Mouse (Mus musculus): ENCODE measurements around the gene Stn1. TPM values are rescaled to one million over a fixed set of nuclear protein-coding genes. Genes with fewer than 3 reads are reported as not detected.
"Not testable (repeated sequence)": the region's sequence is repeated elsewhere in the genome, so short reads cannot be mapped to it uniquely, and the experiment has no call there.

Gene Stn1
- 10 to 100 TPM; 23.0 to 27.5 TPM for total RNA-seq (2021)
- long read RNA-seq, experiment 1, transcript Stn1-201 (10 exons, 1,992 nt), result major isoform, 8 of 17 reads
- long read RNA-seq, experiment 1, partial matches to known transcripts, result 5 of 17 reads
- long read RNA-seq, experiment 1, other reads (novel, unspliced or antisense), result 4 of 17 reads
- long read RNA-seq, experiment 2, transcript Stn1-201 (10 exons, 1,992 nt), result major isoform, 13 of 22 reads
- long read RNA-seq, experiment 2, partial matches to known transcripts, result 5 of 22 reads
- long read RNA-seq, experiment 2, other reads (novel, unspliced or antisense), result 3 of 22 reads

DNA sequence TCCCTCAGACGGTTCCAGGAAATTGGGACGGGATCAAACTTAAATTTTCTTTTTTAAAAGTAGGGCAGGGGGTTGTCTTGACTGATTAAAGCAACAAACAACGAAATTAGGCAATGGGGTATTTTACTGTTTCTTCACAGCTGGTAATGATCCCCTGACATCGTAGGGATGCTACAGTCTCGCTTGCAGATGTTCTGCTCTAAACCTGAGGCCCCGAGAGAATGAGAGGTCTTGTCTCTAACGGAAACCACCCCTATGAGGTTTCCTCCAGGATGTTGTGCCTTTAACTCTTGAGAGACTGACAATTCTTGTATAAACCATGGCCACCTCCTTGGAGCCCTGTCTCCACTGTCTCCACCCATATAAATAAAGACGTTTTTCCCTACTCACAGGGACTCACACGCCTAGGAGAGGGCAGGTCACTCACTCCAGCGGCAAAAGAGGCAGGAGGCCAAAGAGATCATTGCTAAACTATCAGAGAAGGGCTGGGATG lies at the start of gene Stn1:
Gene Stn1 (minus strand): TSS at position 208 of the 493 bp plus-strand sequence.
- no peak for DNase-seq (ENCODE audit: extremely low spot score in 1 of 2, low spot score in 2 of 2)
- Histone ChIP-seq H3K4me3 (peak within 1 kb of the TSS; percentile 63), H3K27ac (peak within 1 kb of the TSS; percentile 88)
- intact Hi-C loops (cut with DNase I), result loop anchor here (2.0 to 10.0 kb wide), 2 partner anchors 41 to 197 kb away; partner anchors contain the start of genes Sfr1 and Slk
- no peak for TF ChIP-seq CTCF (IDR thresholded peaks at IDR 0.05)

DNA sequence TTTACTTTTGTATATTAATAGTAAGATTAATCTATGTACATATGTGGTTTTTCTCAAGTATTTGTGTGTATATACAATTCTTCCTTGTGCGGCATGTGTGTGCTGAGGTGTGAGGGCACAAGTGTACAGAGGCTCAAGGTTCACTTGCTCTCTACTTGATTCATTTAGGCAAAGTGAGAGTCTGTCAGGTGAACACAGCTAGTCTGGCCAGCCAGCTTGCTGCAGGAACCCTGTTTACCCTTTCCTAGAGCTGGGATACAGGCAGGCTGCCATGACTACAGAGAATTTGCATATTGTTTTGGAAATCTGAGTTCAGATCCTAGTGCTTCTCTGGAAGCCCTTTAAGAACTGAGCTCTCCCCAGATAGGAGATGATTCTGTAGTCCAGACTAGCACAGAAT lies 49.7 kb upstream of the Stn1 start:
- TF ChIP-seq CTCF (IDR thresholded peaks at IDR 0.05), result no peak
- no peak for DNase-seq (ENCODE audit: extremely low spot score in 1 of 2, low spot score in 2 of 2)
- no peak overlapping the region for H3K27ac ChIP-seq
- intact Hi-C loops (cut with DNase I), result no loop called here
- no peak overlapping the region for H3K4me3 ChIP-seq

DNA sequence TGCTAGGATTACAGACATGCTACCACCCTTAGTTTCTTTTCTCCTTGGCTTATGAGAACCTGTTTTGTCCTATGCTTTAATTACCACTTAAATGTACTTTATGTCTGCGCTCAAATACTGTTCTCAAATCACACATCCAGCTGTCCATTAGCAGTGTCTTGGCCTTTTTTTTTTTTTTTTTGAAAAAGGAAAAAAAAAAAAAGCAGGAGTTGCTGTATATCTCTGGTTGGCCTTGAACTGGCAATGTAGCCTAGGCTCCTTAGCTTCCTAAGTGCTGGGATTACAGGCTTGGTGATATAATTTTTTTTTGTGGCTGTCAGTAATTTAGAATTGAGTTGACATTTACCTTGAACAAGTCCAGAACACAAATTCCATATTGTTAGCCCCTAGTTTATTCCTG lies 48.5 kb upstream of the Stn1 start:
- H3K27ac ChIP-seq, result no peak overlapping the region
- TF ChIP-seq CTCF (IDR thresholded peaks at IDR 0.05), result no peak
- no peak for DNase-seq (ENCODE audit: extremely low spot score in 1 of 2, low spot score in 2 of 2)
- intact Hi-C loops (cut with DNase I), result no loop called here
- H3K4me3 ChIP-seq, result no peak overlapping the region

DNA sequence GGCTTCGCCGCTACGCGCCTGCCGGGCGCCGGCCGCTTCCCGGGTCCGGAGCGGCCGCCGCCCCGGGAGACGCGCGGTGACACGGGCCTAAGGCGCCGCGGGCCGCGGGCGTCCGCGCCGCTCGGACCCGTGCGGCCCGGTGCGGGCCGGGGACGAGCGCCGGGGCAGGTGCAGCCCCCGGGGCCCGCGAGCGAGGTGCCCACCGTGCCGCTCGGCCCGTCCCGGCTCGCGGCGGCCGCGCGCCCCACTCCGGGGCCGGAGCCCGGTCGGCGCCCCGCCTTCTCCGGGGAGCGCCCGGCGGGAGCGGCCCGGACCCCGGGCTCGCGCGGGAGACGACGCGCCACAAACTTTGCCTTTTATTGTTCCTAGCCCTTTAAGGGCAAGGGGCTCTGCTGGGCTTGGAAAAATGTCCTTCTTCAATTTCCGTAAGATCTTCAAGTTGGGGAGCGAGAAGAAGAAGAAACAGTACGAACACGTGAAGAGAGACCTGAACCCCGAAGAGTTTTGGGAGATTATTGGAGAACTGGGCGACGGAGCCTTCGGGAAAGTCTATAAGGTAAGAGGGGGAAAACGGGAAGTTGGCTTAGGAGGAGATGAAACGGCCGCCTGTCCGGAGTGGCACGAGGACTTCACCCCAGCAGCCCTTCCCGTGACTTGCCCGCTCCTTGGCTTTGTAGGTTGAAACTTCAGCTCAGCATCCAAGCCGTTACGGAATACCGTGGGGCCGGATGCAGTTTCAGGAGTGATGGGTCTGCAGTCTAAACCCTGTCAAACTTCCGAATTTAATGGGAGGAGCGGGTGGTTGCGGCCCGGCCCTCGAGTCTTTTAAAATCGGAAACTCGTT lies 42.7 kb upstream of the Stn1 start:
- intact Hi-C loops (cut with DNase I), result loop anchor here (2.0 kb wide), 2 partner anchors 43 to 73 kb away; partner anchors contain the start of gene Stn1
- no peak for TF ChIP-seq CTCF (IDR thresholded peaks at IDR 0.05)
- Histone ChIP-seq H3K27ac (peak overlapping the region; percentile 63), H3K4me3 (peak overlapping the region; percentile 78)
- DNase-seq (ENCODE audit: extremely low spot score in 1 of 2, low spot score in 2 of 2), result no peak

DNA sequence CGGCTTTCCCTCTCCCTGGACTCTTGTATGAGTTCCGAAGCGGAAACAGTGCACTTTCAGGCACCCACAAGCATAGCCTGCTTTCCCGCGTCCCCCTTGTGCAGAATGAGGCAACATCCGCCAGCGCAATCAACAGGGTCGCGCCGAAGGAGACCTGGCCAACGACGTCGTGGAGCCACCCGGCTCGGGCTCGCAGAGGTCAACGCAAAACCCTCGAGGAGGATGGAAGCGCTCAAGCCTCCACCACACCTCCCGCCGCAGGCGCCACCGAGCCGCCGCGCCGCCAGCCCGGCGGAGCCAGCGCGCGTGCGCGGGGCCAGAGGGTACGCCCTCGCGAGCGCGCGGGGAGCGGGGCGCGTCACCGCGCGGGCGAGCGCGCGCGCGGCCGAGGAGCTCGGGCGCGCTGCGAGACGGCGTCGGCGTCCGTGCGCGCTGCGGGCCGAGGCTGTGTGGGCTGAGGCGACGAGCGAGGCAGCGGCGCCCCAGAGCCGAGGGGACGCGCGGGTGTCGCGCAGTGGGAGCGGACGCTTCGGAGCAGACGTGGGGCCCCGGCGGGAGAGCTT lies 42.0 kb upstream of the Stn1 start, which contains the start of gene Slk:
Gene Slk (plus strand): TSS at position 454 of the 563 bp plus-strand sequence.
- Histone ChIP-seq H3K27ac (peak within 1 kb of the TSS; percentile 86), H3K4me3 (peak within 1 kb of the TSS; percentile 78)
- no peak for TF ChIP-seq CTCF (IDR thresholded peaks at IDR 0.05)
- intact Hi-C loops (cut with DNase I), result loop anchor here (2.0 kb wide), 1 partner anchor 43 kb away; the partner anchor contains the start of gene Stn1
- DNase-seq (ENCODE audit: extremely low spot score in 1 of 2, low spot score in 2 of 2), result peak; percentile 80 to 84

DNA sequence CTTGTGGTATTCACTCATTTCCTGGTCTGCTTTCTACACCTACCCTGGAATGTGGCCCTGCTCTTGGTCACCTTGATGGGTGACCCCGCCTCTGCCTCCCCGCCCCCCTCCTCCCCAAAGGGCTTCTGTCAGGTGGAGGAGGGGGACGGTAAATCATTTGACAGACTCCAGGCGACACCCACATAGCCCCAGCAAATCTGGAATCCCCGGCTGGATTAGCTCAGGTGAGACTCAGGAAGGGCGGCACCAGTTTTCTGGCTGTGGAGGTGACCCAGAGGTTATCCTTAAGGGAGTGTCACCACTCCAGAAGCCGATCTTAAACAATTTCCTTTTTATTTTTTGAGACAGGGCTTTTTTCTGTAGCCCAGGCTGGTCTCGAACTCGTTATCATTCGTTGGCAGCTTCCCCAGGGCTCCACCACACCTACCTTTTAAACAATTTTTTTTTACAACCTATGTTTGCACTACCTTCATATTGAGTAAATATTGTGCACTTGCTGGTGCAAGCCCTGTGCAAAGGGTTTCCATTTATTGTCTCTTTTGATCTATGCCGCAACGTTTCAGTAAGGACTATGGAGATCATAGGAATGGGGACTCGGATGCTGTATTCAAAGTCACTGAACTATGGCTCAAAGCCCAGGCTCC lies 41.4 kb upstream of the Stn1 start:
- intact Hi-C loops (cut with DNase I), result loop anchor here (2.0 kb wide), 1 partner anchor 42 kb away; the partner anchor contains the start of gene Stn1

DNA sequence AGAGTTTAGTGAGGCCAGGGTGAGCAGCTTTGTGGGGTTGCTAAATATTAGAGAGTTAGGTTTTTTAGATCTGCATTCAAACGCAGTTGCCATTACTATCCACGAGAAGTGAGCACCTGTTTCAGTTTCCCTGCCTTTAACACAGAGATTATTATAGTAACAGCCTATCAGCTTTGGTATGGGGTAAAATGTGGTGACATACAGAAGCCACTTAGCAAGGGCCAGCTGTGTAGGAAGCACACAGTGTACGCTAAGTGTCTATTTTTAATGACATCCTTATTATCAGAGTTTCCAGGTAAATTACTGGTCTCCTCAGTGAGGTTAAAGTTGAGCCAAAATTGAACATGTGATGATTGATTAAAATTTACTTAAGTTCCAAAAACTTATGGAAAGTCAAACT lies 36.4 kb upstream of the Stn1 start:
- intact Hi-C loops (cut with DNase I), result no loop called here
- no peak for DNase-seq (ENCODE audit: extremely low spot score in 1 of 2, low spot score in 2 of 2)
- no peak for TF ChIP-seq CTCF (IDR thresholded peaks at IDR 0.05)
- Histone ChIP-seq H3K4me3 (no peak overlapping the region), H3K27ac (no peak overlapping the region)

More for the DNA sequence above, 41.4 kb upstream of the Stn1 start:
- peak overlapping the region; percentile 78 for H3K4me3 ChIP-seq
- peak overlapping the region; percentile 86 for H3K27ac ChIP-seq
- no peak for TF ChIP-seq CTCF (IDR thresholded peaks at IDR 0.05)
- DNase-seq (ENCODE audit: extremely low spot score in 1 of 2, low spot score in 2 of 2), result no peak

DNA sequence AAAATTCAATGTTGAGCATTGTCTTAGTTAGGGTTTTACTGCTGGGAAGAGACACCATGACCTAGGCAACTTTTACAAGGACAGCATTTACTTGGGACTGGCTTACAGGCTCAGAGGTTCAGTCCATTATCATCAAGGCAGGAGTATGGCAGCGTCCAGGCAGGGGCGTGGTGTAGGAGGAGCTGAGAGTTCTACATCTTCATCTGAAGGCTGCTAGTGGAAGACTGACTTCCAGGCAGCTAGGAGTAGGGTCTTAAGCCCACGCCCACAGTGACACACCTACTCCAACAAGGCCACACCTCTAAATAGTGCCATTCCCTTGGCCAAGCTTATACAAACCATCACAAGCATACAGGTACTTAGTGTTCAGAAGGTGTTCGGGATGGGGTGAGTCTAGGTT lies 34.7 kb upstream of the Stn1 start:
- DNase-seq (ENCODE audit: extremely low spot score in 1 of 2, low spot score in 2 of 2); intact Hi-C loops (cut with DNase I); H3K4me3 ChIP-seq; H3K27ac ChIP-seq: not testable (repeated sequence)

DNA sequence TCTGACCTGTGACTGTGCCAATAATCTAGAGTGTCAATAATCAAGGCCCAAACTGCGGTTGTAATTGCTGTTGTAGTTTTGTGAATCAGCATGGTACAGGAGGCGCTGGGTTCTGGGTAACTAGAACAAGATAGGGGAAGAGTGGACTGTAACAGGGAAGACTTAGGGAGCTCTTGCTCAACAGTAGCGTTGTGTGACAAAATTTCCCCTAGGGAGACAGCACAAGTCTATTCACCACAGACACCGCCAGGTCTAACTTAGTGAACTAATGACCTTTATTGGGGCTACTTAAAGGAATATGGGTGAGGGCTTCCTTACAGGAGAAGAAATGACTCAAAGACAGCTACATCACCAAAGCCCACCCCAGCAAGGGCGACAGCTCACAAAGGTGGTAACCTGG lies 32.7 kb upstream of the Stn1 start:
- DNase-seq (ENCODE audit: extremely low spot score in 1 of 2, low spot score in 2 of 2), result no peak
- TF ChIP-seq CTCF (IDR thresholded peaks at IDR 0.05), result no peak
- Histone ChIP-seq H3K27ac (no peak overlapping the region), H3K4me3 (no peak overlapping the region)
- intact Hi-C loops (cut with DNase I), result no loop called here

DNA sequence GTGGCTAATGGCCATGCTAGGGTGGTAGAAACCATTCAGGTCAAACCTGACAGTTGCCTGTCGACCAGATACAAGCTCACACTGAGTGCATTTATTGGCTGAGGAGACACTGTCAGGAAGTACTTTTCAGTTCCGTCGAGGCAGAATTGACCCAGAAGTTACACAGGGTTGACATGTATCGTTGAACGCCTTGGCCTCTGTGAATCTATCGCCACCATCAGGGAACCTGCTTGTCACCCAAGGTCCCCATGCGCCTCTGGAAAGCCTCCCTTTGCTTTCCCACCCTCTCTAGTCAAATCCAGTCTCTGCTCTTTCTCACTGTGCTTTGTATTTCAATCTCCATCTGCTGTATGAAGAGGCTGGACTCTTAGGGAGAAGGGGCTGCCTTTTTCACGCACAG lies 28.7 kb upstream of the Stn1 start:
- no peak for DNase-seq (ENCODE audit: extremely low spot score in 1 of 2, low spot score in 2 of 2)
- intact Hi-C loops (cut with DNase I), result no loop called here

DNA sequence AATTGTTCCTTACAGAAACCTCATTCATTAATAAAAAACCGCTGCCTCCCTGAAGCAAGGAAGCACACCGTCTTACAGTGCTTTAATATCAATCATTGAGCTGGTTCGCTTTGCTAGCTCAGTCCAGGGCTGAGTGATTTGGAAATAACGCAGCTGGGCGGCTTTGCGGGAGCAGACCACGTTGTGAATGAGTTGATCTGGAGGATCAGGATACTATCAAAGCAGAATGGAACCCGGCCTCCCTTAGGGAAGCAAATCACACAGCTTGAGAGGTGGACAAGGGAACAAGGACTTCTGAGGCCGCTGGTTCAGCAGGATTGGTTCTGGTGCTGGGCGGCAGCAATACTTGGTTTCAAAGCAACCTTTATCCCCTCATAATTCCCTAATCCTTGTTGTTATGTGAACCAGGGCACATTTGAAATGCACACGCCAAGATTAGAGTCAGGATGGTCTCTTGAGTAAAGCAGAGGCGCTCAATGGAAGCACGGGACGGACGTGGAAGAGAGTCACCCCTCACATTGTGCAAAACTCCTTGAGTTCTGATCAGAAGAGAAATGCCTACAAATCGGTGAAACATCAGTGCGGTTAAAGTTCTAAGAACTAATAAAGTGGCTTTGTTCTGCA lies 27.8 kb upstream of the Stn1 start:
- Histone ChIP-seq H3K27ac (no peak overlapping the region), H3K4me3 (no peak overlapping the region)
- no peak for DNase-seq (ENCODE audit: extremely low spot score in 1 of 2, low spot score in 2 of 2)
- TF ChIP-seq CTCF (IDR thresholded peaks at IDR 0.05), result no peak
- intact Hi-C loops (cut with DNase I), result no loop called here

More for the DNA sequence above, 28.7 kb upstream of the Stn1 start:
- no peak overlapping the region for H3K27ac ChIP-seq
- TF ChIP-seq CTCF (IDR thresholded peaks at IDR 0.05), result no peak
- no peak overlapping the region for H3K4me3 ChIP-seq
